Mouse (Mus musculus): ENCODE measurements around the gene Kirrel3.

DNA sequence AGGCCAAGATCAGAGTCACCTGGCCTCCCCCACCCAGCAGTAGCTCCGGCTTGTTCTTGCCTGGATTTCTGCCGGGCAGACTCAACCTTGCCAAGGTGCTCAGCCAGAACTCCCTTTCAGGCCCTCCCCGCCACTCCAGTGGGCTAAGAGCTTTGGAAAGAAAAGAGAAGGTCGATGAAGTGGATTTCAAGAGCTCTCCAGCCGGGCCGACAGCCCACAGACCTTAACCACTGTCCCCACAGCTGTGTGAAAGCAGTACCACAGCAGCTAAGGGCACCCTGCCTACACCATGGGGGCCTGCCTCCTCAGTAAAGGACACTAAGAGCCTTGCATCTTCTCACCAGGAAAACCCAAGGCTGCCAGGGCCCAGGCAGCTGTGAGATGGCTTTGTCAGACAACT lies 389.5 kb downstream of the Kirrel3 start:
- TF ChIP-seq CTCF (IDR thresholded peaks at IDR 0.05) = no peak
- TF ChIP-seq EP300 (IDR thresholded peaks at IDR 0.05) = no peak

Data from lung, postnatal 0 days (tissue).